Mouse (Mus musculus) forebrain, postnatal 0 days (tissue): Measurements from ENCODE around the gene Ddx59. TPM values are rescaled to one million over a fixed set of nuclear protein-coding genes. Genes with fewer than 3 reads are reported as not detected.

Source experiments
- ATAC-seq: fragments of 200-750 bp; cut with Nextera tagmentation; 2 replicates; pipeline ENCODE4 v1.8.0; 2017; ENCODE audit warnings: mild to moderate bottlenecking, moderate library complexity
- DNase-seq: peaks from one replicate; pipeline ENCODE4 v3.0.0-alpha.2; 2015
- H3K27ac ChIP-seq: fragments of 300-500 bp; sonication (generic); 2 replicates; pipeline ENCODE4 v1.5.1; 2014; ENCODE audit warnings: low read depth, mild to moderate bottlenecking, antibody characterized with exemption, low read length, moderate library complexity, mixed read lengths
- H3K27me3 ChIP-seq: fragments of 300-500 bp; sonication (generic); 2 replicates; pipeline ENCODE4 v1.6.1; 2014; ENCODE audit warnings: mild to moderate bottlenecking, low read length, mixed read lengths; ENCODE audit not compliant: insufficient read depth
- H3K36me3 ChIP-seq: fragments of 300-500 bp; sonication (generic); 2 replicates; pipeline ENCODE4 v1.6.1; 2014; ENCODE audit warnings: mild to moderate bottlenecking, moderate library complexity; ENCODE audit not compliant: insufficient read depth
- H3K4me1 ChIP-seq: fragments of 300-500 bp; sonication (generic); 2 replicates; pipeline ENCODE4 v1.6.1; 2014; ENCODE audit warnings: antibody characterized with exemption; ENCODE audit not compliant: insufficient read depth
- H3K4me2 ChIP-seq: fragments of 300-500 bp; sonication (generic); 2 replicates; pipeline ENCODE4 v1.6.1; 2014; ENCODE audit warnings: low read depth, mild to moderate bottlenecking, moderate library complexity
- H3K4me3 ChIP-seq: fragments of 300-500 bp; sonication (generic); 2 replicates; pipeline ENCODE4 v1.5.1; 2014; ENCODE audit warnings: low read depth, low read length, mixed read lengths
- H3K9ac ChIP-seq: fragments of 300-500 bp; sonication (generic); 2 replicates; pipeline ENCODE4 v1.6.1; 2014; ENCODE audit warnings: mild to moderate bottlenecking
- H3K9me3 ChIP-seq: fragments of 300-500 bp; sonication (generic); 2 replicates; pipeline ENCODE4 v1.6.1; 2016; ENCODE audit warnings: low read length
- CTCF ChIP-seq: sonication (generic); IDR thresholded peaks from 2 replicates; pipeline ENCODE4 v1.5.1; 2016; ENCODE audit warnings: antibody characterized with exemption, control low read depth, low read depth
- WGBS: fragments of 180-500 bp; shearing (Covaris S2); extraction: QIAGEN DNeasy Blood & Tissue Kit; methylation state at CpG from one replicate; pipeline ENCODE4 v1.1.7; 2014; 5-methylcytosine and 5-hydroxymethylcytosine counted together
- polyA plus RNA-seq: library from polyadenylated mRNA; unstranded; fragments of >200 nt; fragmentation: Nextera tagmentation; extraction: Ambion mirVana; gene quantifications from 2 replicates; pipeline ENCODE4 v1.2.1, GENCODE M21; 2015
- total RNA-seq: library from RNA; depleted of rRNA; stranded (reverse); fragments of >200 nt; gene quantifications from 2 replicates; pipeline ENCODE4 v1.2.3, GENCODE M21; 2014

The Ddx59 gene
- total and polyA plus RNA-seq, 2 experiments from 2014 or later: 17.8 to 18.8 TPM

DNA sequence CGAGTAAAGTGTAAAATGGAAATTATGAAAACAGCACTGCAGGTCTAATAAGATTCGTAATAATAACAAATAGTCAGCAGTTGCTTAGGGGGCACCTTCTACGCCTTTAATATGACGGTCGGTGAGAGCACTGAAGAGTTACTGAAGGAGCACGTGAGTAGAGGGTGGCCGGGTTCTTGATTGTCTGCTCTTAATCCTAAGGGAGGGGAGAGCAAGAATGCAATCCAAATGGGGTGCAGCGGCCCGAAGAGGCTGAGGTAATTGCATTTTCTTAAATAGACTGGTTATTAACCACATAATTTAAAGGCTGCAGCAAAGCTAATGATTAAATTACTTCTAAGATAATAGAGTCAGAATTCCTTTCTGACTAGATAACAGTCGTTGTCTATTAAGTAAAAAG lies 31.9 kb downstream of the Ddx59 start:
- Histone ChIP-seq H3K9ac (no peak overlapping the region), H3K9me3 (no peaks in the 10 kb centered on the region), H3K27me3 (no peaks in the 10 kb centered on the region), H3K4me1 (no peaks in the 10 kb centered on the region), H3K27ac (no peak overlapping the region), H3K4me3 (no peak overlapping the region), H3K36me3 (no peaks in the 10 kb centered on the region), H3K4me2 (no peak overlapping the region)
- DNase-seq (no peak), ATAC-seq (no peak)
- no peak for TF ChIP-seq CTCF
- WGBS: 47% methylated on average over 10 of the region's 10 CpGs

DNA sequence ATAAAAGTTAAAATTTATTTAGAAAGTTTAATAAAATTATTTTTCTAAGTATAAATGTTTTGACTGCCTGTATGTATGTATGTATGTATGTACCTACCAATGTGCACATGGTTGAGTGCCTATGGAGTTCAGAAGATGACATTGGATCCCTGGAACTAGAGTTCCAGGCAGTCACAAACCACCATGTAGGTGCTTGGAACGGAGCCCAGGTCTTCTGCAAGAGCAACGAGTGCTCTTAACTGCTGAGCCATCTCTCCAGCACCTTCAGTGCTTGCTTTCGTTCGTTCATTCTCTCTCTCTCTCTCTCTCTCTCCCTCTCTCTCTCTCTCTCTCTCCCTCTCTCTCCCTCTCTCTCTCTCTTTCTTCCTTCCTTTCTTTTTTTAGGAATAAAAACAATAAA lies 32.3 kb downstream of the Ddx59 start:
- no peak overlapping the region for H3K9ac ChIP-seq
- no peaks in the 10 kb centered on the region for H3K27me3 ChIP-seq
- 66% methylated on average over 4 of the region's 4 CpGs for WGBS
- no peak overlapping the region for H3K27ac ChIP-seq
- H3K4me1 ChIP-seq: no peaks in the 10 kb centered on the region
- H3K9me3 ChIP-seq: no peaks in the 10 kb centered on the region
- no peak for DNase-seq
- no peak for ATAC-seq
- H3K4me3 ChIP-seq: no peak overlapping the region
- no peak for TF ChIP-seq CTCF
- H3K4me2 ChIP-seq: no peak overlapping the region
- H3K36me3 ChIP-seq: no peaks in the 10 kb centered on the region

DNA sequence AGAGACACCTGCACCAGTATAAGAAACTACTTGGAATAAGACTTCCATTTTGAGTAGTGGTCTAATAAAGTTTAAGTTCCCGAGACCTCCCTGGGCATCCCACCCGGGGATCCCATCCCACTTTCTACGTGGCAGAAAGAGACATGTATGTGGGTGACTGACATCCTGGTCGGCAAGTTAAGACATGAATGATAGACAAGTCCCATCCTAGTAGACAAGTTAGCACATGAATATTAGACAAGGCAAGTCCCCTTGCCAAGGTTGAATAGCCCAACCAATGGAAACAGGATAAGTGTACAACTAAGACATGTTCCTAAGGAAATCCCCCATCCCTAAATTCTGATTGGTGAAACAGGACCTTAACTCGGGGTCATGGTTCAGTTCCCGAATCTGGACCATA lies 34.5 kb downstream of the Ddx59 start:
- Histone ChIP-seq H3K9ac (no peak overlapping the region), H3K27me3 (no peaks in the 10 kb centered on the region), H3K36me3 (no peaks in the 10 kb centered on the region), H3K4me2 (no peak overlapping the region), H3K4me1 (no peaks in the 10 kb centered on the region), H3K27ac (no peak overlapping the region), H3K4me3 (no peak overlapping the region), H3K9me3 (no peaks in the 10 kb centered on the region)
- WGBS: 96% methylated on average over 6 of the region's 6 CpGs
- no peak for TF ChIP-seq CTCF
- no peak for DNase-seq
- no peak for ATAC-seq

- H3K4me1 ChIP-seq: no peaks in the 10 kb centered on the region
- H3K9me3 ChIP-seq: no peaks in the 10 kb centered on the region
- ATAC-seq (no peak), DNase-seq (no peak)
- no peaks in the 10 kb centered on the region for H3K36me3 ChIP-seq
- no peak overlapping the region for H3K4me3 ChIP-seq
- no peaks in the 10 kb centered on the region for H3K27me3 ChIP-seq
- no peak overlapping the region for H3K4me2 ChIP-seq
- no peak overlapping the region for H3K9ac ChIP-seq
- no peak overlapping the region for H3K27ac ChIP-seq
- no peak for TF ChIP-seq CTCF
- 73% methylated on average over 5 of the region's 5 CpGs for WGBS
Measured at GRCm38 (mm10) chr1:136450206-136450605, 35.1 kb downstream of the Ddx59 start.

- Histone ChIP-seq H3K4me2 (no peak overlapping the region), H3K27me3 (no peaks in the 10 kb centered on the region), H3K36me3 (no peaks in the 10 kb centered on the region), H3K4me3 (no peak overlapping the region), H3K9me3 (no peaks in the 10 kb centered on the region), H3K4me1 (no peaks in the 10 kb centered on the region), H3K9ac (no peak overlapping the region), H3K27ac (no peak overlapping the region)
- ATAC-seq (no peak), DNase-seq (no peak)
- WGBS: 73% methylated on average over 5 of the region's 5 CpGs
- no peak for TF ChIP-seq CTCF
Measured at GRCm38 (mm10) chr1:136452421-136452820, 37.4 kb downstream of the Ddx59 start.

DNA sequence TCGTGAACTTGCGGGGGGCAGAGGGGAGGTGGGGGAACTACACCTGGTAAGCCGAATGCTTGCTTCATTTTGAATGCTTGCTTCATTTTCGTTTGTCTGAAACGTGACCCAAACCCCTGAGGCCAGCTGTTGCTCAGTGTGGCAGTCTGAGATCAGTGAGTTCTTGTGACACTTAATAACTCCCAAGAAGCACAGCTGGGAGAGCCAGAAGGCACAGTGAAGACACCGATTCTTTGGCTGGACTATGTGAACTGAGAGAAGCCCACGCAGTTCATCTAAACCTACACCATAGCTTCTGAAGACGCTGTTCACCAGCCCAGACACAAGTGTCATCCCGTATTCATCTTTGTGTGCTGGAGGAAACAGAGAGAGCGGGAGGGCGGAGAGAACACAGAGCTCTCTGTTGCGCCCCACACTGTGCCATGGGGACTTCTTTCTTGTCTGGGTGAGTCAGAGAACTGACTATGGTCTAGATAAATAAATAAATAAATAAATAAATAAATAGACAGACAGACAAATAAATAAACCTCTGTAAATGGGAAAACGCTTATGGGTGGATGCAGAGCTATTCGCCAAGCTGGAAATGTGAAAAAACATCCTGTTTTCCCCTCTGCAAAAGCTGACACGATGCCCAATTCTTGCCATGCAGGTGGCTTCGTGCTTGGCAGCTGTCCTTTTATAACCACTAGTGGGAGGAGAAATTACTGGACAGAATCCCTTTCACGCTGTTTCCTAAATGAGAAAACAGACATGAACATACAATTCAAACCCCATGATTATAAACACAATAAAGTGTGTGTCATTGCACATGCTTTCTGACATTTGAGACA lies 40.9 kb downstream of the Ddx59 start:
- TF ChIP-seq CTCF: no peak
- Histone ChIP-seq H3K36me3 (no peaks in the 10 kb centered on the region), H3K27me3 (no peaks in the 10 kb centered on the region), H3K9ac (no peak overlapping the region), H3K4me2 (no peak overlapping the region), H3K9me3 (no peaks in the 10 kb centered on the region), H3K27ac (no peak overlapping the region), H3K4me3 (no peak overlapping the region), H3K4me1 (no peaks in the 10 kb centered on the region)
- peak; percentile 41 for DNase-seq
- ATAC-seq: peak; percentile 76
- 62% methylated on average over 17 of the region's 17 CpGs for WGBS

DNA sequence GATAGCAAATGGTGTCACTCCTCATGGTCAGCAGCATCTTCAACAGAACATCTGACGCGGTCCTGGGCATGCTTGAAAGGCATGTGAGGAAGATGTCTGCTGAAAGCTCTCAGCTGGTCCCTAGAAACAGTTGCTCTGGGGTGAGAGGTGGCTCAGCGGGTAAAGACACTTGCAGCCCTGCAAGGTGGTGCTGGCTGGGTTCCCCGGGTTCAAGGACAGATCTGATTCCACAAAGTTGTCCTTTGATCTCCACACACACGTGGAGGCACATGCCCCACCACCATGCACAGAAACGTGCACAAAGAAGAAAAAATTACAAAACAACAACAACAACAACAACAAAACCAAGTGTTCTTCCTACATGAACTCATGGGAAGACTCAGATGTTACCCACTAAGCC lies 41.7 kb downstream of the Ddx59 start:
- H3K27me3 ChIP-seq: no peaks in the 10 kb centered on the region
- H3K4me1 ChIP-seq: no peaks in the 10 kb centered on the region
- no peak overlapping the region for H3K4me3 ChIP-seq
- H3K36me3 ChIP-seq: no peaks in the 10 kb centered on the region
- TF ChIP-seq CTCF: no peak
- H3K27ac ChIP-seq: no peak overlapping the region
- H3K9ac ChIP-seq: no peak overlapping the region
- no peak for DNase-seq
- no peak for ATAC-seq
- no peak overlapping the region for H3K4me2 ChIP-seq
- H3K9me3 ChIP-seq: no peaks in the 10 kb centered on the region
- 77% methylated on average over 6 of the region's 6 CpGs for WGBS
